Mouse (Mus musculus): ENCODE measurements around the gene Thap7. TPM values are rescaled to one million over a fixed set of nuclear protein-coding genes. Genes with fewer than 3 reads are reported as not detected.

Gene Thap7
- polyA plus RNA-seq, 1 experiment from 2014 or later: 65.1 TPM

DNA sequence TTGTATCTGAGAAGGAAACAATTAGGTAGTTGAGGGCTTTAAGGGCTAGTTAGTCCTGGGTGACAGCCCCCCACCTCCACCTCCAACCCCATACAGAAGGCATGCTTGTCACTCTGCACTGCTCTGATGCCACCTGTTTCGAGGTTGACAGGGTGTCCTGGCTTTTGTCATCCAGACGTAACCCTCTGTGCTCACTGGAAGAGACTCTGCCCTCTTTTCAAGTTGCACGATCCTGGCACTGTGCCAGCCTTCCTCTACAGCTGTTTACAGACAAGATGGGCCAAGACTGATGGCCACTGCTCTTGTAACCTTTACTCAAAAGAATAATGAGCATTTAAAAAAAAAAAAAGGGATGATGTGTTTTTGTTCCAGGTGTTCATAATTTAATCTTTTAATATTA lies 44.4 kb downstream of the Thap7 start:
- ATAC-seq: no peak
- H3K4me3 ChIP-seq (ENCODE audit: low read length): no peak overlapping the region
- H3K9ac ChIP-seq (ENCODE audit: low read depth, low read length): no peak overlapping the region
- 29% methylated on average over 3 of the region's 3 CpGs for WGBS
- H3K36me3 ChIP-seq (ENCODE audit: control insufficient read depth, insufficient read depth, low read length): peaks cover 28% of the 10 kb centered on the region
- H3K27me3 ChIP-seq (replicated peaks; ENCODE audit: control insufficient read depth, insufficient read depth, low read length): no peaks in the 10 kb centered on the region
- H3K4me1 ChIP-seq (ENCODE audit: control insufficient read depth, insufficient read depth, low read depth, low read length): peaks cover 8% of the 10 kb centered on the region
- no peak overlapping the region for H3K27ac ChIP-seq (ENCODE audit: low read depth, low read length)
- no peak overlapping the region for H3K4me2 ChIP-seq (ENCODE audit: low read length)
- no peaks in the 10 kb centered on the region for H3K9me3 ChIP-seq (ENCODE audit: control insufficient read depth, low read length)

DNA sequence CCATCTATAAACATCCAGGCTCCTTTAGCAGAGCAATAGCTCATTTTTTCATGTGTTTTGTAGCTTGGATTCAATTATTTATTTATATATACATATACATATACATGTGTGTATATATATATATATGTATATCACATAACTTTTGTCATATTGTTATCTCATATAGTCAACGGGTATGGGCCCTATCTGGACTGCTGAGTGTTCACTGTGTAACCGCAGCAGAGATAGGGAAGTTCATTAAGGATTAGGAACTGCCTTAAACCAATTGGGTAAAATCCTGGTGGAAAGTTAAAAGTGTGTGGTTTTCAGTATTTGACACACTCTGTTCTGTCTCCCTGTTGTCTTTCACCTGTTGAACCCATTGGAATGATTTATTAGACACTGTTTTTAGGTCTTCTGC lies 49.5 kb downstream of the Thap7 start:
- Histone ChIP-seq H3K9ac (ENCODE audit: low read depth, low read length) (no peak overlapping the region), H3K36me3 (ENCODE audit: control insufficient read depth, insufficient read depth, low read length) (peaks cover 27% of the 10 kb centered on the region), H3K4me3 (ENCODE audit: low read length) (no peak overlapping the region), H3K4me1 (ENCODE audit: control insufficient read depth, insufficient read depth, low read depth, low read length) (peaks cover 4% of the 10 kb centered on the region; the same call in 1 of the 2 replicates), H3K27ac (ENCODE audit: low read depth, low read length) (no peak overlapping the region), H3K4me2 (ENCODE audit: low read length) (no peak overlapping the region), H3K27me3 (replicated peaks; ENCODE audit: control insufficient read depth, insufficient read depth, low read length) (no peaks in the 10 kb centered on the region), H3K9me3 (ENCODE audit: control insufficient read depth, low read length) (no peaks in the 10 kb centered on the region)
- ATAC-seq: no peak
- WGBS: 95% methylated on average over 2 of the region's 2 CpGs

DNA sequence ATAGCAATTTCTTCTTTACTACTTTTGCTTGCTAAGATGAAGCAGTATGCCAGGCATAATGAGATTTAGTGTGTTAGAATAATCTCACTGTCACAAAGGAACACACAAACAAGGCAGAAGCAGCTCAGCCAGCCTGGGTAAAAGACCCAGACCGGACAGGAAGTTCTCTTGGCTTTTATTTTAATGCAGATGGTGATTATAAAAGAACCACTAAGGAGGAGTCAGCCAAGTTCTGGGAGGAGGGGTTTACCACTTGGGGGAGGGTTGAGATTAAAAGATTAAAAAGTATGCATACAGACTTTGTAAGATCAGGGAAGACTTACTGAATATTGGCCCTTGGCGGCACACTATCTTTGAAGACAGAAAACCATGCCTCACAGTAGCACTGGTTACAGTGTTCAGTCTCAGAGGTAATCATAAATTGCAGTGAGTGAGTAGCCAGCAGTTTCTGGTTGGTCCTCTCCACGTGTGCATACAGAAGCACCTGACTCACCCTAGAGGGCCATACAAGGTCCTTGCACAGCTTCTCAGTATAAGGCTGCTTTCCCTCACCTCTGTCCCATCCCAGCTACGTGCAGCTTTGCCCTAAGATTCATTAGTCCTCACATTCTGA lies 52.5 kb downstream of the Thap7 start:
- ATAC-seq: no peak
- no peak overlapping the region for H3K4me2 ChIP-seq (ENCODE audit: low read length)
- no peak overlapping the region for H3K27ac ChIP-seq (ENCODE audit: low read depth, low read length)
- peaks cover 3% of the 10 kb centered on the region; the same call in 1 of the 2 replicates for H3K36me3 ChIP-seq (ENCODE audit: control insufficient read depth, insufficient read depth, low read length)
- 75% methylated on average over 4 of the region's 4 CpGs for WGBS
- no peaks in the 10 kb centered on the region for H3K9me3 ChIP-seq (ENCODE audit: control insufficient read depth, low read length)
- H3K9ac ChIP-seq (ENCODE audit: low read depth, low read length): no peak overlapping the region
- peaks cover 4% of the 10 kb centered on the region; the same call in 1 of the 2 replicates for H3K4me1 ChIP-seq (ENCODE audit: control insufficient read depth, insufficient read depth, low read depth, low read length)
- no peaks in the 10 kb centered on the region for H3K27me3 ChIP-seq (replicated peaks; ENCODE audit: control insufficient read depth, insufficient read depth, low read length)
- no peak overlapping the region for H3K4me3 ChIP-seq (ENCODE audit: low read length)

Other genes with a start within 250 kb of the Thap7 start
- gene Serpind1, start 199.8 kb downstream of the Thap7 start, polyA plus RNA-seq (2015; fragmentation: Nextera tagmentation; extraction: Ambion mirVana): 4.4 and 6.0 TPM in 2 replicates
- 24.2 and 24.4 TPM in 2 replicates for gene Snap29, start 125.2 kb downstream of the Thap7 start, polyA plus RNA-seq (2015; fragmentation: Nextera tagmentation; extraction: Ambion mirVana)
- gene Pi4ka, start 124.8 kb downstream of the Thap7 start, polyA plus RNA-seq (2015; fragmentation: Nextera tagmentation; extraction: Ambion mirVana): 58.1 and 70.6 TPM in 2 replicates
- gene Crkl, start 79.1 kb downstream of the Thap7 start, polyA plus RNA-seq (2015; fragmentation: Nextera tagmentation; extraction: Ambion mirVana): 74.3 and 74.6 TPM in 2 replicates
- 13.4 and 14.8 TPM in 2 replicates for gene Aifm3, start 41.5 kb downstream of the Thap7 start, polyA plus RNA-seq (2015; fragmentation: Nextera tagmentation; extraction: Ambion mirVana)
- 140 and 149 TPM in 2 replicates for gene Lztr1, start 22.4 kb downstream of the Thap7 start, polyA plus RNA-seq (2015; fragmentation: Nextera tagmentation; extraction: Ambion mirVana)
- 1.7 and 1.8 TPM in 2 replicates for gene Lrrc74b, start 30.1 kb upstream of the Thap7 start, polyA plus RNA-seq (2015; fragmentation: Nextera tagmentation; extraction: Ambion mirVana)
- 3.0 and 3.2 TPM in 2 replicates for gene P2rx6, start 30.7 kb upstream of the Thap7 start, polyA plus RNA-seq (2015; fragmentation: Nextera tagmentation; extraction: Ambion mirVana)
- gene Slc7a4, start 52.1 kb upstream of the Thap7 start, polyA plus RNA-seq (2015; fragmentation: Nextera tagmentation; extraction: Ambion mirVana): 53.9 and 54.6 TPM in 2 replicates
- gene Smpd4, start 88.2 kb upstream of the Thap7 start, polyA plus RNA-seq (2015; fragmentation: Nextera tagmentation; extraction: Ambion mirVana): 23.6 and 30.4 TPM in 2 replicates
- gene Ccdc74a, start 115.3 kb upstream of the Thap7 start, polyA plus RNA-seq (2015; fragmentation: Nextera tagmentation; extraction: Ambion mirVana): 16.6 and 18.0 TPM in 2 replicates
- 43.2 and 52.6 TPM in 2 replicates for gene Med15, start 201.8 kb upstream of the Thap7 start, polyA plus RNA-seq (2015; fragmentation: Nextera tagmentation; extraction: Ambion mirVana)
- 90.2 and 98.7 TPM in 2 replicates for gene Klhl22, start 228.5 kb upstream of the Thap7 start, polyA plus RNA-seq (2015; fragmentation: Nextera tagmentation; extraction: Ambion mirVana)

All from hindbrain, embryonic 16.5 days (tissue).